Mouse (Mus musculus): ENCODE data around the gene Gm9048. TPM values are rescaled to one million over a fixed set of nuclear protein-coding genes. Genes with fewer than 3 reads are reported as not detected.
"Not testable (repeated sequence)": the region's sequence is repeated elsewhere in the genome, so short reads cannot be mapped to it uniquely, and the experiment has no call there.

Gm9048 gene
- total RNA-seq (2017), result not detected in 2 replicates

DNA sequence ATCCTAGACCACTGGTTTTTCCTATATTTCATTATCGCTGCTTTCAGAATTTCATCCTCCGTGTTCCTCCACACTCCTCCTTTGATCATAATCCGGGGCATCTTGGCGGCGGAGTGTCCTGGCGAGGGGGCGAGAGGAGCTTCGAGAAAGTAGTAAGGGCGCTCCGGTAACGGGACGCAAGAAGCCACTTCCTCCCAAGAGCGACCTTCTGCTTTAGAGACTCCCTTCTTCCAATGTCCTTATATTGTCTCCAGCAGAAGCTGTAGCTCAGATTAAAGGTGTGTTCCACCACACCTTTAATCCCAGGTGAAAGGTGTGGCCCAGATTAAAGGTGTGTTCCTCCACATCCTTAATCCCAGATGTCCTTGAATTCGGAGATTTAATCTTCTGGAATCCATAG, at the start of gene Gm9048:
Gene Gm9048, minus strand, starts transcription at position 101 of the 400 bp plus-strand sequence.
- not testable (repeated sequence) for ATAC-seq (replicated peaks; ENCODE audit: low read depth, poor library complexity, severe bottlenecking)

DNA sequence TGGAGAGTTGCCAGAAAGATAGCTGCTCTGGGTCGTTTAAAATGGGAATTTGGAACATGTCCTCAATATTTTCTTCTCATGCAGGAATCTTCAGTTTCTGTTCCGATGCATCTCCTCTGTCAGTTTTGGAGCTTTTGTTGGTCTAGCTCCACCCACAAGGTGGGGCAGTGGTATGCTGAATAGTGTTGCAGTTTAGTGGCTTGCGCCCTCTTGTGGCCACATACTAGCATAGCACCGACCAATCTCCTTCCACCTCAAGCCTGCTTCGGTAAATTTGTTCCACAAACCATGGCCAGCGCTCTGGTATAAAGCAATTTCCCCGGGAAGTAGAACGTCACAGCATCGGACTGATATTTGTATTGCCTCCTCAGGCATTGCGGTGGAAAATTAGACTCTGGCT, 22.0 kb upstream of the Gm9048 start:
- ATAC-seq (replicated peaks; ENCODE audit: low read depth, poor library complexity, severe bottlenecking), result peak; percentile 100

DNA sequence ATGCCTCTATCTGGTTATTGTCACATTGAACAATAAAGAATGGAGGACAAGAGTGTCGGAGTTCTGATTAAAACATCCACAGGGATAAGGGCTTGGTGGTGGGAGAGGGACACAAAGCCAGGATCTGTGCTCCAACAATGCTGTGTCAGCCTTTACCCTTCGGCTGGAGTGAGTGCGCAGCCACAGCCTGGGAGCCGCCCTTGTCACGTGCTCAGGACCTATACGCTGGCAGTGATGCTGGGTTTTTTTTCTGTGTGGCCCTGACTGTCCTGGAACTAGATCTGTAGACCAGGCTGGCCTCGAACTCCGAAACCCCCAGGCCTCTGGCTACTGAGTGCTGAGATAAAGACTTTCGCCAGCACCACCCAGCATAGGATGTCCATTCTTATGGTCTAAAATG, 21.0 kb upstream of the Gm9048 start:
- no peak for ATAC-seq (replicated peaks; ENCODE audit: low read depth, poor library complexity, severe bottlenecking)

- ATAC-seq (replicated peaks; ENCODE audit: low read depth, poor library complexity, severe bottlenecking), result not testable (repeated sequence)
Measured at GRCm38 (mm10) chr10:118354005-118354404, 5.5 kb upstream of the Gm9048 start, which contains the start of gene Gm9049. TSS of gene Gm9049 (minus strand) at chr10:118354105.

DNA sequence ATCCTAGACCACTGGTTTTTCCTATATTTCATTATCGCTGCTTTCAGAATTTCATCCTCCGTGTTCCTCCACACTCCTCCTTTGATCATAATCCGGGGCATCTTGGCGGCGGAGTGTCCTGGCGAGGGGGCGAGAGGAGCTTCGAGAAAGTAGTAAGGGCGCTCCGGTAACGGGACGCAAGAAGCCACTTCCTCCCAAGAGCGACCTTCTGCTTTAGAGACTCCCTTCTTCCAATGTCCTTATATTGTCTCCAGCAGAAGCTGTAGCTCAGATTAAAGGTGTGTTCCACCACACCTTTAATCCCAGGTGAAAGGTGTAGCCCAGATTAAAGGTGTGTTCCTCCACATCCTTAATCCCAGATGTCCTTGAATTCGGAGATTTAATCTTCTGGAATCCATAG, 5.3 kb downstream of the Gm9048 start, which contains the start of gene Gm9046:
Gene Gm9046, minus strand, starts transcription at position 101 of the 400 bp plus-strand sequence.
- not testable (repeated sequence) for ATAC-seq (replicated peaks; ENCODE audit: low read depth, poor library complexity, severe bottlenecking)

GRCm38 (mm10) chr10:118337731-118338130, 10.7 kb downstream of the Gm9048 start, which contains the start of gene Gm9045:
TSS of gene Gm9045 (minus strand) at chr10:118337831.
- ATAC-seq (replicated peaks; ENCODE audit: low read depth, poor library complexity, severe bottlenecking), result not testable (repeated sequence)

- ATAC-seq (replicated peaks; ENCODE audit: low read depth, poor library complexity, severe bottlenecking), result not testable (repeated sequence)
Measured at GRCm38 (mm10) chr10:118332308-118332707, 16.2 kb downstream of the Gm9048 start, which contains the start of gene Gm9044. TSS of gene Gm9044 (minus strand) at chr10:118332408.

GRCm38 (mm10) chr10:118326869-118327268, 21.6 kb downstream of the Gm9048 start, which contains the start of gene Gm9040:
TSS of gene Gm9040 (minus strand) at chr10:118326969.
- ATAC-seq (replicated peaks; ENCODE audit: low read depth, poor library complexity, severe bottlenecking), result not testable (repeated sequence)

DNA sequence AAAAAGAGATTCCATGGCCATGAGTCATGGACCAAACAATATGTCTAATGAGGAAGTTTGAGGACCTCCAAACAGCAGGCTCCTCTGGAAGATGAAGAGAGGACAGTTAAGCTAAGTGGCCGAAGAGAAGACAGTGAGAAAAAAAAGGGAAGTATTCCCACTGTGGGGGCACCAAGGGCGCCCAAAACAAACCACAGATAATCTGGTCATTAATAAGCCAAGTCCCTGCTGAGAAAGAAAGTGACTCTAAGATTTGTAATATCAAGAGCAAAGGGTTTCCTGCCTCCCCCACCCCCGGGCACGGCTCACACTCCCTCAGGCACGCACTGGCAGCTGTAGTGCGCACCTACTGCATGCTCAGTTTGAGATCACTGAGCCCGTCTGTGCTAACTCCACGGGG, 29.5 kb downstream of the Gm9048 start:
- peak; percentile 90 for ATAC-seq (replicated peaks; ENCODE audit: low read depth, poor library complexity, severe bottlenecking)

- ATAC-seq (replicated peaks; ENCODE audit: low read depth, poor library complexity, severe bottlenecking), result peak; percentile 88
Measured at GRCm38 (mm10) chr10:118302133-118302532, 46.3 kb downstream of the Gm9048 start.

Other genes starting within 250 kb of the Gm9048 start
- gene Mdm1, start 206.9 kb downstream of the Gm9048 start, total RNA-seq (2017), result 38.3 and 68.5 TPM in 2 replicates
- gene Il22, start 143.7 kb downstream of the Gm9048 start, total RNA-seq (2017), result not detected in 2 replicates
- gene Gm32717, start 107.9 kb downstream of the Gm9048 start, total RNA-seq (2017), result 0.10 and 0.18 TPM in 2 replicates
- 0.10 and 0.18 TPM in 2 replicates for gene Gm32802, start 90.0 kb downstream of the Gm9048 start, total RNA-seq (2017)
- gene Iltifb, start 53.6 kb downstream of the Gm9048 start, total RNA-seq (2017), result not detected in 2 replicates
- gene Gm9040, start 21.7 kb downstream of the Gm9048 start, total RNA-seq (2017), result 0.10 TPM in 1 of 2 replicates, not detected in the other
- 0.10 TPM in 1 of 2 replicates, not detected in the other for gene Gm9044, start 16.3 kb downstream of the Gm9048 start, total RNA-seq (2017)
- gene Gm9045, start 10.8 kb downstream of the Gm9048 start, total RNA-seq (2017), result 0.27 TPM in 1 of 2 replicates, not detected in the other
- gene Gm9046, start 5.4 kb downstream of the Gm9048 start, total RNA-seq (2017), result not detected in 2 replicates
- 0.27 TPM in 1 of 2 replicates, not detected in the other for gene Gm9049, start 5.4 kb upstream of the Gm9048 start, total RNA-seq (2017)
- gene Ifng, start 92.4 kb upstream of the Gm9048 start, total RNA-seq (2017), result 0.46 TPM in 1 of 2 replicates, not detected in the other

All from common myeloid progenitor, adult 5-6 weeks (primary cell).